Mouse (Mus musculus) G1E (cell line): ENCODE measurements around the gene Rasa3.

Source experiments
- CTCF ChIP-seq: IDR thresholded peaks from 2 replicates; pipeline ENCODE4 v1.5.1; 2012; ENCODE audit warnings: low read depth, low read length, inconsistent platforms, mixed read lengths
- GATA1 ChIP-seq: IDR thresholded peaks from 2 replicates; pipeline ENCODE4 v1.6.1; 2012; ENCODE audit warnings: borderline replicate concordance, low read length, inconsistent platforms, mixed read lengths
- POLR2AphosphoS5 ChIP-seq: IDR thresholded peaks from 2 replicates; pipeline ENCODE4 v1.6.1; 2012; ENCODE audit warnings: low read depth, low read length, inconsistent platforms; ENCODE audit not compliant: insufficient replicate concordance
- TAL1 ChIP-seq: conservative IDR thresholded peaks from 2 replicates; pipeline ENCODE4 v1.6.1; 2012; ENCODE audit warnings: low read depth, low read length, inconsistent platforms, mixed read lengths

GRCm38 (mm10) chr8:13673215-13673614, 4.2 kb downstream of the Rasa3 start:
- no peak for TF ChIP-seq CTCF
- TF ChIP-seq GATA1: no peak
- no peak for TF ChIP-seq TAL1
- no peak for TF ChIP-seq POLR2AphosphoS5
